Mouse (Mus musculus) embryonic facial prominence, embryonic 15.5 days (tissue): ENCODE data around the gene Acd. TPM values are rescaled to one million over a fixed set of nuclear protein-coding genes. Genes with fewer than 3 reads are reported as not detected.
A peak's percentile ranks its signal among the peaks of the same experiment; 100 is the strongest.

ENCODE experiments used
- ATAC-seq: fragments of 200-750 bp; cut with Nextera tagmentation; 2 replicates; pipeline ENCODE4 v1.8.0; 2017; ENCODE audit warnings: low read depth, moderate TSS enrichment; ENCODE audit not compliant: insufficient number of reproducible peaks, low FRiP score, low TSS enrichment
- H3K27ac ChIP-seq: fragments of 300-500 bp; sonication (generic); replicated peaks from 2 replicates; pipeline ENCODE4 v1.5.1; 2015; ENCODE audit warnings: mild to moderate bottlenecking, inconsistent platforms
- H3K27me3 ChIP-seq: fragments of 300-500 bp; sonication (generic); 2 replicates; pipeline ENCODE4 v1.6.1; 2015; ENCODE audit warnings: inconsistent platforms
- H3K36me3 ChIP-seq: fragments of 300-500 bp; sonication (generic); 2 replicates; pipeline ENCODE4 v1.6.1; 2015; ENCODE audit warnings: mild to moderate bottlenecking, inconsistent platforms
- H3K4me1 ChIP-seq: fragments of 300-500 bp; sonication (generic); 2 replicates; pipeline ENCODE4 v1.6.1; 2015; ENCODE audit warnings: inconsistent platforms
- H3K4me2 ChIP-seq: fragments of 300-500 bp; sonication (generic); replicated peaks from 2 replicates; pipeline ENCODE4 v1.6.1; 2015; ENCODE audit warnings: mild to moderate bottlenecking, inconsistent platforms
- H3K4me3 ChIP-seq: fragments of 300-500 bp; sonication (generic); replicated peaks from 2 replicates; pipeline ENCODE4 v1.5.1; 2015; ENCODE audit warnings: mild to moderate bottlenecking, inconsistent platforms
- H3K9ac ChIP-seq: fragments of 300-500 bp; sonication (generic); 2 replicates; pipeline ENCODE4 v1.6.1; 2015; ENCODE audit warnings: inconsistent platforms
- H3K9me3 ChIP-seq: fragments of 300-500 bp; sonication (generic); replicated peaks from 2 replicates; pipeline ENCODE4 v1.6.1; 2016; ENCODE audit warnings: inconsistent platforms
- WGBS: fragments of 180-500 bp; shearing (Covaris S2); methylation state at CpG from one replicate; pipeline ENCODE4 v1.1.7; 2015; 5-methylcytosine and 5-hydroxymethylcytosine counted together
- polyA plus RNA-seq: library from polyadenylated mRNA; unstranded; fragments of >200 nt; fragmentation: Nextera tagmentation; extraction: Ambion mirVana; gene quantifications from 2 replicates; pipeline ENCODE4 v1.2.1, GENCODE M21; 2015

Gene Acd
- polyA plus RNA-seq, 1 experiment from 2014 or later: 73.3 TPM

GRCm38 (mm10) chr8:105714139-105714538 is 13.2 kb upstream of the Acd start:
- Histone ChIP-seq H3K9ac (no peak overlapping the region), H3K4me1 (no peaks in the 10 kb centered on the region), H3K9me3 (no peaks in the 10 kb centered on the region), H3K4me3 (no peak overlapping the region), H3K36me3 (no peaks in the 10 kb centered on the region), H3K4me2 (no peak overlapping the region), H3K27ac (0 out of 2 replicates have a peak overlapping the region, but pooled peaks have one; percentile 73), H3K27me3 (no peaks in the 10 kb centered on the region)
- WGBS: 7% methylated on average over 3 of the region's 3 CpGs
- peak; percentile 52; the same call in 1 of the 2 replicates for ATAC-seq

- H3K9me3 ChIP-seq: no peaks in the 10 kb centered on the region
- no peak overlapping the region for H3K4me2 ChIP-seq
- 82% methylated on average over 3 of the region's 3 CpGs for WGBS
- ATAC-seq: no peak
- no peaks in the 10 kb centered on the region for H3K27me3 ChIP-seq
- H3K9ac ChIP-seq: no peak overlapping the region
- no peak overlapping the region for H3K4me3 ChIP-seq
- no peaks in the 10 kb centered on the region for H3K36me3 ChIP-seq
- H3K27ac ChIP-seq: no peak overlapping the region
- peaks cover 2% of the 10 kb centered on the region; the same call in 1 of the 2 replicates for H3K4me1 ChIP-seq
Observed at GRCm38 (mm10) chr8:105712286-105712685, 11.4 kb upstream of the Acd start.

- ATAC-seq: no peak
- Histone ChIP-seq H3K4me2 (no peak overlapping the region), H3K4me1 (peaks cover 14% of the 10 kb centered on the region), H3K27me3 (no peaks in the 10 kb centered on the region), H3K27ac (no peak overlapping the region), H3K4me3 (no peak overlapping the region), H3K36me3 (peaks cover 5% of the 10 kb centered on the region; the same call in 1 of the 2 replicates), H3K9me3 (no peaks in the 10 kb centered on the region), H3K9ac (no peak overlapping the region)
- 70% methylated on average over 14 of the region's 14 CpGs for WGBS
Observed at GRCm38 (mm10) chr8:105709317-105709716, 8.4 kb upstream of the Acd start.

GRCm38 (mm10) chr8:105708675-105709074 is 7.8 kb upstream of the Acd start:
- H3K27ac ChIP-seq: no peak overlapping the region
- peaks cover 11% of the 10 kb centered on the region; the same call in 1 of the 2 replicates for H3K36me3 ChIP-seq
- 92% methylated on average over 8 of the region's 8 CpGs for WGBS
- no peak for ATAC-seq
- H3K27me3 ChIP-seq: no peaks in the 10 kb centered on the region
- peaks cover 14% of the 10 kb centered on the region for H3K4me1 ChIP-seq
- H3K9ac ChIP-seq: no peak overlapping the region
- no peaks in the 10 kb centered on the region for H3K9me3 ChIP-seq
- no peak overlapping the region for H3K4me3 ChIP-seq
- H3K4me2 ChIP-seq: no peak overlapping the region

GRCm38 (mm10) chr8:105707498-105708403 is 6.8 kb upstream of the Acd start, which contains the start of the genes 4933405L10Rik and Enkd1:
TSS of gene 4933405L10Rik (plus strand) at chr8:105707655.
TSS of gene Enkd1 (minus strand) at chr8:105708210.
- H3K36me3 ChIP-seq: peaks cover 20% of the 10 kb centered on the region
- no peaks in the 10 kb centered on the region for H3K27me3 ChIP-seq
- H3K4me2 ChIP-seq: peak within 1 kb of the TSS; percentile 97
- H3K27ac ChIP-seq: peak within 1 kb of the TSS; percentile 28; the same call in 1 of the 2 replicates
- peaks cover 14% of the 10 kb centered on the region for H3K4me1 ChIP-seq
- 1% methylated on average over 50 of the region's 55 CpGs for WGBS
- peak within 1 kb of the TSS; percentile 87 for H3K4me3 ChIP-seq
- ATAC-seq: peak; percentile 77
- no peaks in the 10 kb centered on the region for H3K9me3 ChIP-seq
- peak within 1 kb of the TSS; percentile 57 for H3K9ac ChIP-seq

GRCm38 (mm10) chr8:105706426-105706825 is 5.5 kb upstream of the Acd start:
- H3K4me3 ChIP-seq: peak overlapping the region; percentile 87; the same call in 1 of the 2 replicates
- no peak for ATAC-seq

GRCm38 (mm10) chr8:105704955-105705354 is 4.1 kb upstream of the Acd start:
- H3K27ac ChIP-seq: no peak overlapping the region
- H3K36me3 ChIP-seq: peaks cover 21% of the 10 kb centered on the region
- no peaks in the 10 kb centered on the region for H3K9me3 ChIP-seq
- no peak for ATAC-seq
- peaks cover 29% of the 10 kb centered on the region for H3K4me1 ChIP-seq
- H3K9ac ChIP-seq: no peak overlapping the region
- H3K4me3 ChIP-seq: no peak overlapping the region
- no peak overlapping the region for H3K4me2 ChIP-seq
- H3K27me3 ChIP-seq: no peaks in the 10 kb centered on the region
- 92% methylated on average over 6 of the region's 6 CpGs for WGBS

More at GRCm38 (mm10) chr8:105706426-105706825, 5.5 kb upstream of the Acd start:
- 83% methylated on average over 12 of the region's 12 CpGs for WGBS
- Histone ChIP-seq H3K36me3 (peaks cover 21% of the 10 kb centered on the region), H3K27ac (no peak overlapping the region), H3K9me3 (no peaks in the 10 kb centered on the region), H3K27me3 (no peaks in the 10 kb centered on the region), H3K4me1 (peaks cover 24% of the 10 kb centered on the region), H3K9ac (no peak overlapping the region), H3K4me2 (peak overlapping the region; percentile 97; the same call in 1 of the 2 replicates)

- H3K9ac ChIP-seq: no peak overlapping the region
- no peaks in the 10 kb centered on the region for H3K9me3 ChIP-seq
- H3K36me3 ChIP-seq: peaks cover 21% of the 10 kb centered on the region
- WGBS: 89% methylated on average over 34 of the region's 34 CpGs
- no peak overlapping the region for H3K4me2 ChIP-seq
- no peak for ATAC-seq
- no peaks in the 10 kb centered on the region for H3K27me3 ChIP-seq
- H3K4me1 ChIP-seq: peaks cover 36% of the 10 kb centered on the region
- H3K4me3 ChIP-seq: no peak overlapping the region
- no peak overlapping the region for H3K27ac ChIP-seq
Observed at GRCm38 (mm10) chr8:105704146-105704812, 3.4 kb upstream of the Acd start.

GRCm38 (mm10) chr8:105702731-105703415 is 2.0 kb upstream of the Acd start:
- no peak overlapping the region for H3K4me3 ChIP-seq
- H3K27me3 ChIP-seq: no peaks in the 10 kb centered on the region
- no peak overlapping the region for H3K9ac ChIP-seq
- ATAC-seq: no peak
- H3K9me3 ChIP-seq: no peaks in the 10 kb centered on the region
- peaks cover 33% of the 10 kb centered on the region for H3K36me3 ChIP-seq
- peak overlapping the region; percentile 93; the same call in 1 of the 2 replicates for H3K4me2 ChIP-seq
- H3K4me1 ChIP-seq: peaks cover 37% of the 10 kb centered on the region
- no peak overlapping the region for H3K27ac ChIP-seq
- WGBS: 89% methylated on average over 24 of the region's 24 CpGs

GRCm38 (mm10) chr8:105702001-105702401 is 1.1 kb upstream of the Acd start:
- Histone ChIP-seq H3K27me3 (no peaks in the 10 kb centered on the region), H3K4me1 (peaks cover 31% of the 10 kb centered on the region), H3K9me3 (no peaks in the 10 kb centered on the region), H3K9ac (peak overlapping the region; percentile 44), H3K4me3 (peak overlapping the region; percentile 71), H3K36me3 (peaks cover 41% of the 10 kb centered on the region), H3K4me2 (peak overlapping the region; percentile 93), H3K27ac (peak overlapping the region; percentile 96; the same call in 1 of the 2 replicates)
- no peak for ATAC-seq
- 41% methylated on average over 18 of the region's 18 CpGs for WGBS
